12 mouse cellular contexts compared by ENCODE assay signal in the genomic region with DNA sequence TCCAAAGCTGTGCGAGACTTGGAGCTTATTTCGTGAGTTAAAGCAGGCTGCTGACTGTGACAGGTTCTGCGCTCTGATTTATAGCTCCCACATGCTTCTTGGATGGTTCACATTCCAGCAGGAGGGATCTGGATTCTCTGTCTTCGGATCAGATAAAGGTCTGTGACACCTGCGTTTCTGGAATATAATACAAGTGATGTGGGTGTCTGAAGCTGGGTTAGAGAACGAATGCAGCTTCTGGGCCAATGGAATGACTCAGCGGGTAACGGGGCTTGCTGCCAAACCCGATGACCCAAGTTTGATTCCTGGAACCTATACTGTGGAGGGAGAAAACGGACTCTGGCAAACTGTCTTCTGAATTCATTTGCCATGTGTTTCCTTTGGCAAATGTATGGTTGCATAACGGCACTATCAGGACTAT. TPM values are rescaled to one million over a fixed set of nuclear protein-coding genes. Genes with fewer than 3 reads are reported as not detected.
DNase-seq lines count a peak whose midpoint lies in the region; ATAC-seq lines count a peak whose summit lies in the region.
"Had no signal": no experiment of that assay in that cellular context is flagged by ENCODE, and none has a peak within 500 bp of the region (broad histone marks: within the 10 kb centered on the region; RNA-seq: fewer than 3 reads in every experiment).

No protein-coding gene starts in this region.

- H3K9me3 ChIP-seq in limb, embryonic 11.5 days (ENCODE audit: control insufficient read depth, low read length), result no peaks in the 10 kb centered on the region
- no peaks in the 10 kb centered on the region for H3K9me3 ChIP-seq in limb, embryonic 10.5 days (replicated peaks)
- H3K9me3 ChIP-seq in heart, embryonic 11.5 days (replicated peaks; ENCODE audit: control insufficient read depth, low read length), result no peaks in the 10 kb centered on the region
- H3K9me3 ChIP-seq: embryonic facial prominence, embryonic 15.5 days; heart, embryonic 13.5 days; lung, embryonic 15.5 days had no signal

- no peaks in the 10 kb centered on the region for H3K4me1 ChIP-seq in limb, embryonic 11.5 days (ENCODE audit: control insufficient read depth, insufficient read depth, low read length)
- peaks cover 8% of the 10 kb centered on the region; the same call in 1 of the 2 replicates for H3K4me1 ChIP-seq in limb, embryonic 10.5 days
- no peaks in the 10 kb centered on the region for H3K4me1 ChIP-seq in heart, embryonic 11.5 days (ENCODE audit: control insufficient read depth, insufficient read depth, low read length)
- H3K4me1 ChIP-seq: embryonic facial prominence, embryonic 15.5 days; lung, embryonic 15.5 days had no signal

- no peak overlapping the region for H3K27ac ChIP-seq in limb, embryonic 11.5 days (replicated peaks; ENCODE audit: low read depth, low read length)
- no peak overlapping the region for H3K27ac ChIP-seq in limb, embryonic 10.5 days
- no peak overlapping the region for H3K27ac ChIP-seq in heart, embryonic 11.5 days (ENCODE audit: low read depth, low read length)
- H3K27ac ChIP-seq: embryonic facial prominence, embryonic 15.5 days; heart, embryonic 13.5 days; lung, embryonic 15.5 days had no signal

- no peak overlapping the region for H3K4me2 ChIP-seq in limb, embryonic 11.5 days (ENCODE audit: low read depth, severe bottlenecking)
- no peak overlapping the region for H3K4me2 ChIP-seq in heart, embryonic 11.5 days
- H3K4me2 ChIP-seq: embryonic facial prominence, embryonic 15.5 days; heart, embryonic 13.5 days; lung, embryonic 15.5 days had no signal

- no peaks in the 10 kb centered on the region for H3K27me3 ChIP-seq in limb, embryonic 11.5 days (ENCODE audit: control insufficient read depth, insufficient read depth, low read length)
- H3K27me3 ChIP-seq in limb, embryonic 10.5 days (ENCODE audit: low read depth, poor library complexity, severe bottlenecking), result no peaks in the 10 kb centered on the region
- H3K27me3 ChIP-seq in heart, embryonic 11.5 days (ENCODE audit: control insufficient read depth, insufficient read depth, low read length), result no peaks in the 10 kb centered on the region
- H3K27me3 ChIP-seq: embryonic facial prominence, embryonic 15.5 days; heart, embryonic 13.5 days; lung, embryonic 15.5 days had no signal

- 49% methylated on average over 11 of the region's 11 CpGs for WGBS in limb, embryonic 11.5 days
- 56% methylated on average over 11 of the region's 11 CpGs for WGBS in limb, embryonic 10.5 days
- WGBS in heart, embryonic 11.5 days (ENCODE audit: insufficient replicate concordance), result 65% methylated on average over 11 of the region's 11 CpGs

- no peak for ATAC-seq in limb, embryonic 11.5 days (ENCODE audit: insufficient number of reproducible peaks, low FRiP score, low TSS enrichment, low read depth)
- no peak for ATAC-seq in heart, embryonic 11.5 days (replicated peaks; ENCODE audit: insufficient number of reproducible peaks, low FRiP score, low TSS enrichment)
- ATAC-seq in erythroid progenitor cell, adult 5-6 weeks (replicated peaks; ENCODE audit: low FRiP score, poor library complexity, severe bottlenecking), result no peak

- H3K36me3 ChIP-seq in limb, embryonic 11.5 days (ENCODE audit: control insufficient read depth, insufficient read depth, low read length), result no peaks in the 10 kb centered on the region
- no peaks in the 10 kb centered on the region for H3K36me3 ChIP-seq in limb, embryonic 10.5 days
- H3K36me3 ChIP-seq in heart, embryonic 11.5 days (ENCODE audit: control insufficient read depth, insufficient read depth, low read length), result no peaks in the 10 kb centered on the region
- H3K36me3 ChIP-seq: embryonic facial prominence, embryonic 15.5 days; heart, embryonic 13.5 days; lung, embryonic 15.5 days had no signal

- H3K4me3 ChIP-seq in limb, embryonic 11.5 days (ENCODE audit: low read depth, low read length), result no peak overlapping the region
- no peak overlapping the region for H3K4me3 ChIP-seq in limb, embryonic 10.5 days
- no peak overlapping the region for H3K4me3 ChIP-seq in heart, embryonic 11.5 days (ENCODE audit: low read depth, low read length)
- H3K4me3 ChIP-seq: embryonic facial prominence, embryonic 15.5 days; heart, embryonic 13.5 days; lung, embryonic 15.5 days had no signal

- no peak overlapping the region for H3K9ac ChIP-seq in limb, embryonic 11.5 days (ENCODE audit: low read length)
- no peak overlapping the region for H3K9ac ChIP-seq in heart, embryonic 11.5 days (ENCODE audit: low read depth, low read length)
- H3K9ac ChIP-seq: embryonic facial prominence, embryonic 15.5 days; heart, embryonic 13.5 days; lung, embryonic 15.5 days had no signal

- peak; percentile 66 for DNase-seq in adrenal gland, adult 2 months
- DNase-seq in adrenal gland, postnatal 14 days, result no peak
- DNase-seq in limb, embryonic 11.5 days (ENCODE audit: low spot score), result peak; percentile 46
- no peak for DNase-seq in limb, embryonic 10.5 days (ENCODE audit: low spot score)
- peak; percentile 74 for DNase-seq in embryo, embryonic 10 days (ENCODE audit: low spot score)
- DNase-seq in mesoderm, embryonic 11.5 days (ENCODE audit: low read depth, low spot score), result peak; percentile 89
- DNase-seq: layer of hippocampus, adult 9-11 months had no signal

RNA-seq across cellular contexts. Expression of gene Pdk1, which starts 46.2 kb away (rescaled TPM):
- total RNA-seq in adrenal gland, adult 2 months (2021), result 10 to 100 TPM; 27.1 to 49.2 TPM
- polyA plus RNA-seq in adrenal gland, adult 2 months (2012; rRNA removed), result 51.6 and 89.4 TPM in 2 replicates
- 37.5 and 55.5 TPM in 2 replicates for total RNA-seq in adrenal gland, postnatal 14 days (2021)
- polyA plus RNA-seq in limb, embryonic 11.5 days (2014; fragmentation: Nextera tagmentation; extraction: Ambion mirVana), result 47.3 and 49.1 TPM in 2 replicates
- polyA plus RNA-seq in limb, embryonic 10.5 days (2016; fragmentation: Nextera tagmentation; extraction: Ambion mirVana), result 45.4 and 46.8 TPM in 2 replicates
- polyA plus RNA-seq in heart, embryonic 11.5 days (2014; fragmentation: Nextera tagmentation; extraction: Ambion mirVana), result 104 and 112 TPM in 2 replicates
- 2.5 and 9.4 TPM in 2 replicates for total RNA-seq in erythroid progenitor cell, adult 5-6 weeks (2015; ENCODE audit: low replicate concordance)
- total RNA-seq in erythroid progenitor cell, adult 5-6 weeks (2017; ENCODE audit: low replicate concordance), result 7.3 and 19.4 TPM in 2 replicates

Comparison
In these comparisons a context has a peak if more than half of its experiments do, and no peak if none do; other contexts are left out.
1. DNase-seq: peak in adrenal gland, adult 2 months (single experiment), limb, embryonic 11.5 days (single experiment), embryo, embryonic 10 days (single experiment) and mesoderm, embryonic 11.5 days (single experiment); none in adrenal gland, postnatal 14 days (single experiment) and limb, embryonic 10.5 days (single experiment).